ENCODE assay signal across 23 mouse cellular contexts in the genomic region with DNA sequence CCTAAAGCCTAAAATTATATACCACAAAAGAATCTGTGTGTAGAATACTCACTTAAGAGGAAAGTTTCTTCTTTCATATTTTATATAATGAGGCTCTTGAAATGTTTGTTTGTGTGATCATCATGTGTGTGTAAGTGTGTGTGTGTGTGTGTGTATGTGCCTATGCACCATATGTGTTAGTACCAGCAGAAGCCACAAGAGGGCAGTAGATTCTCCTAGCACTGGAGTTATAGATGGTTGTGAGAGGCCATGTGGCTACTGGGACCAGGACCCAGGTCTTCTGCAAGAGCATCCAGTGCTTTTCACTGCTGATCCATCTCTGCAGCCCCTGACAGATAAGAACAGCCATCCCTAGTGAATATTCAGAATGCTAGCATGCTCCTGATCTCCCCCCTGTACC.
DNase-seq lines count a peak whose midpoint lies in the region; ATAC-seq and TF ChIP-seq lines count a peak whose summit lies in the region.
"Had no signal": no experiment of that assay in that cellular context is flagged by ENCODE, and none has a peak within 500 bp of the region (broad histone marks: within the 10 kb centered on the region; RNA-seq: fewer than 3 reads in every experiment).

No protein-coding gene starts in this region.

- no peak overlapping the region for H3K4me2 ChIP-seq in heart, postnatal 0 days (ENCODE audit: low read depth, low read length)
- no peak overlapping the region for H3K4me2 ChIP-seq in lung, embryonic 14.5 days
- H3K4me2 ChIP-seq: embryonic facial prominence, embryonic 13.5 days; hindbrain, embryonic 12.5 days; kidney, embryonic 15.5 days; lung, embryonic 15.5 days; midbrain, embryonic 13.5 days had no signal

- no peak for ATAC-seq in heart, postnatal 0 days (ENCODE audit: insufficient read depth, low read depth)
- no peak for ATAC-seq in lung, embryonic 14.5 days (ENCODE audit: insufficient read depth)
- ATAC-seq: forebrain, embryonic 14.5 days; intestine, embryonic 16.5 days; midbrain, embryonic 13.5 days had no signal

- TF ChIP-seq EP300 in heart, postnatal 0 days (IDR thresholded peaks at IDR 0.05; ENCODE audit: low read depth) = no peak
- no peak for TF ChIP-seq EP300 in MEL (IDR thresholded peaks at IDR 0.05; ENCODE audit: low read depth in 1 of 2, low read length in 2 of 2)

- no peak overlapping the region for H3K27ac ChIP-seq in heart, postnatal 0 days (ENCODE audit: low read depth)
- H3K27ac ChIP-seq in lung, embryonic 14.5 days (ENCODE audit: low read depth) = no peak overlapping the region
- H3K27ac ChIP-seq in MEL (ENCODE audit: control insufficient read depth, low read depth, low read length) = no peak overlapping the region
- H3K27ac ChIP-seq: embryonic facial prominence, embryonic 13.5 days; heart, embryonic 10.5 days; hindbrain, embryonic 12.5 days; kidney, embryonic 15.5 days; lung, embryonic 15.5 days; macrophage; midbrain, embryonic 13.5 days had no signal

- H3K9ac ChIP-seq in heart, postnatal 0 days (replicated peaks; ENCODE audit: low read depth, low read length) = no peak overlapping the region
- no peak overlapping the region for H3K9ac ChIP-seq in lung, embryonic 14.5 days
- H3K9ac ChIP-seq in MEL (ENCODE audit: control insufficient read depth, low read depth, low read length, poor library complexity, severe bottlenecking) = no peak overlapping the region
- H3K9ac ChIP-seq: embryonic facial prominence, embryonic 13.5 days; hindbrain, embryonic 12.5 days; kidney, embryonic 15.5 days; lung, embryonic 15.5 days; midbrain, embryonic 13.5 days had no signal

- no peak for TF ChIP-seq RAD21 in MEL (IDR thresholded peaks at IDR 0.05; ENCODE audit: low read depth, low read length)

- no peak for DNase-seq in heart, postnatal 0 days (ENCODE audit: low spot score)
- DNase-seq in heart, adult 9 months (ENCODE audit: low spot score in 2 of 2) = no peak
- DNase-seq in lung, embryonic 14.5 days = no peak
- no peak for DNase-seq in lung, adult 2 months
- peak; percentile 29 for DNase-seq in MEL (ENCODE audit: low read depth, low spot score)
- peak; percentile 29 for DNase-seq in splenic B cell, adult 2 months (ENCODE audit: low read depth, low spot score)
- no peak for DNase-seq in urinary bladder, adult 18-20 months (ENCODE audit: low spot score in 2 of 2)
- DNase-seq: adrenal gland, adult 2 months; gastrocnemius, postnatal 25 days; heart, postnatal 10 days; kidney, postnatal 4 days; right cerebral cortex, postnatal 14 days; spleen, adult 18-20 months; thymus, adult 18-20 months had no signal

- H3K27me3 ChIP-seq in heart, postnatal 0 days (ENCODE audit: control insufficient read depth, insufficient read depth, low read length) = no peaks in the 10 kb centered on the region
- H3K27me3 ChIP-seq in lung, embryonic 14.5 days (ENCODE audit: insufficient read depth, low read length) = no peaks in the 10 kb centered on the region
- H3K27me3 ChIP-seq in MEL (ENCODE audit: control insufficient read depth in 1 of 2, insufficient read depth in 2 of 2, low read length in 2 of 2) = no peaks in the 10 kb centered on the region
- no peaks in the 10 kb centered on the region for H3K27me3 ChIP-seq in splenic B cell, adult 2 months (ENCODE audit: control insufficient read depth, insufficient read depth, low read length, poor library complexity, severe bottlenecking)
- H3K27me3 ChIP-seq: embryonic facial prominence, embryonic 13.5 days; hindbrain, embryonic 12.5 days; kidney, embryonic 15.5 days; lung, embryonic 15.5 days; midbrain, embryonic 13.5 days had no signal

- TF ChIP-seq POLR2A in lung, adult 2 months (IDR thresholded peaks at IDR 0.05; ENCODE audit: borderline replicate concordance, extremely low read depth, low read depth, low read length) = no peak
- no peak for TF ChIP-seq POLR2A in MEL (IDR thresholded peaks at IDR 0.05; ENCODE audit: control insufficient read depth in 1 of 2, insufficient read depth in 1 of 2, low read depth in 1 of 2, low read length in 2 of 2, poor library complexity in 1 of 2)

- no peaks in the 10 kb centered on the region for H3K9me3 ChIP-seq in heart, postnatal 0 days (replicated peaks; ENCODE audit: control insufficient read depth, low read length)
- H3K9me3 ChIP-seq in lung, embryonic 14.5 days (ENCODE audit: low read depth, low read length) = no peaks in the 10 kb centered on the region
- no peaks in the 10 kb centered on the region for H3K9me3 ChIP-seq in MEL (replicated peaks; ENCODE audit: insufficient read depth, low read length)
- H3K9me3 ChIP-seq: embryonic facial prominence, embryonic 13.5 days; heart, embryonic 10.5 days; hindbrain, embryonic 12.5 days; kidney, embryonic 15.5 days; lung, embryonic 15.5 days; midbrain, embryonic 13.5 days had no signal

- no peaks in the 10 kb centered on the region for H3K79me2 ChIP-seq in MEL (ENCODE audit: control insufficient read depth, insufficient read depth, low read length, poor library complexity)

- no peaks in the 10 kb centered on the region for H3K36me3 ChIP-seq in heart, postnatal 0 days (replicated peaks; ENCODE audit: control insufficient read depth, insufficient read depth, low read length)
- H3K36me3 ChIP-seq in lung, embryonic 14.5 days (ENCODE audit: insufficient read depth) = no peaks in the 10 kb centered on the region
- no peaks in the 10 kb centered on the region for H3K36me3 ChIP-seq in MEL (ENCODE audit: control insufficient read depth in 1 of 2, insufficient read depth in 2 of 2, low read length in 2 of 2)
- no peaks in the 10 kb centered on the region for H3K36me3 ChIP-seq in splenic B cell, adult 2 months (ENCODE audit: control insufficient read depth, insufficient read depth, low read length, poor library complexity, severe bottlenecking)
- H3K36me3 ChIP-seq: embryonic facial prominence, embryonic 13.5 days; heart, embryonic 10.5 days; hindbrain, embryonic 12.5 days; kidney, embryonic 15.5 days; lung, embryonic 15.5 days; midbrain, embryonic 13.5 days had no signal

- H3K4me3 ChIP-seq in heart, postnatal 0 days (ENCODE audit: low read depth, low read length) = no peak overlapping the region
- H3K4me3 ChIP-seq in lung, embryonic 14.5 days (ENCODE audit: low read depth, low read length) = no peak overlapping the region
- H3K4me3 ChIP-seq in lung, adult 2 months (replicated peaks; ENCODE audit: extremely low read depth, low read depth, low read length) = no peak overlapping the region
- no peak overlapping the region for H3K4me3 ChIP-seq in MEL (ENCODE audit: control insufficient read depth in 1 of 2, insufficient read depth in 1 of 2, low read depth in 2 of 2, low read length in 2 of 2)
- H3K4me3 ChIP-seq: embryonic facial prominence, embryonic 13.5 days; heart, embryonic 10.5 days; hindbrain, embryonic 12.5 days; kidney, embryonic 15.5 days; lung, embryonic 15.5 days; midbrain, embryonic 13.5 days had no signal

- H3K4me1 ChIP-seq in heart, postnatal 0 days (ENCODE audit: control insufficient read depth, insufficient read depth) = no peaks in the 10 kb centered on the region
- no peaks in the 10 kb centered on the region for H3K4me1 ChIP-seq in lung, embryonic 14.5 days (ENCODE audit: insufficient read depth)
- no peaks in the 10 kb centered on the region for H3K4me1 ChIP-seq in lung, adult 2 months (ENCODE audit: control insufficient read depth, insufficient read depth, low read length)
- H3K4me1 ChIP-seq in MEL (ENCODE audit: control insufficient read depth in 1 of 2, insufficient read depth in 2 of 2, low read length in 2 of 2) = no peaks in the 10 kb centered on the region
- H3K4me1 ChIP-seq: lung, embryonic 15.5 days had no signal

- TF ChIP-seq CTCF in heart, postnatal 0 days (IDR thresholded peaks at IDR 0.05; ENCODE audit: low read depth) = 0 out of 2 replicates have a peak, but pooled peaks have one; percentile 1
- TF ChIP-seq CTCF in lung, embryonic 14.5 days (IDR thresholded peaks at IDR 0.05; ENCODE audit: low read depth) = 0 out of 2 replicates have a peak, but pooled peaks have one; percentile 27
- no peak for TF ChIP-seq CTCF in lung, adult 2 months (IDR thresholded peaks at IDR 0.05; ENCODE audit: insufficient read depth, low read length)
- TF ChIP-seq CTCF in MEL (IDR thresholded peaks at IDR 0.05 in 2 of 3, conservative IDR thresholded peaks at IDR 0.05 in 1 of 3; ENCODE audit: control insufficient read depth in 1 of 3, insufficient read depth in 1 of 3, low read depth in 2 of 3, low read length in 3 of 3, poor library complexity in 1 of 3, severe bottlenecking in 1 of 3) = peak in 2 of 3 experiments; percentile 29 to 38; a peak in 4 of 6 replicates

TF ChIP-seq in MEL, 35 proteins besides CTCF, POLR2A, EP300 and RAD21:
- TF ChIP-seq USF2 (IDR thresholded peaks at IDR 0.05; ENCODE audit: borderline replicate concordance in 1 of 2, insufficient read depth in 1 of 2, low read depth in 1 of 2, low read length in 2 of 2) (no peak), MEF2A (IDR thresholded peaks at IDR 0.05; ENCODE audit: extremely low read depth, insufficient replicate concordance, low read depth, low read length, poor library complexity, severe bottlenecking) (no peak), SMC3 (IDR thresholded peaks at IDR 0.05; ENCODE audit: low read depth, low read length) (peak; percentile 22; the same call in 1 of the 2 replicates)

Comparison
In these comparisons a context has a peak if more than half of its experiments do, and no peak if none do; other contexts are left out.
1. DNase-seq: peak in MEL (single experiment) and splenic B cell, adult 2 months (single experiment); none in heart, postnatal 0 days (single experiment), heart, adult 9 months (0 of 2), lung, embryonic 14.5 days (single experiment), lung, adult 2 months (single experiment) and urinary bladder, adult 18-20 months (0 of 2).